Mouse (Mus musculus): ENCODE results near the gene Psme2.

Gene Psme2

GRCm38 (mm10) chr14:55567496-55567895, 23.4 kb downstream of the Psme2 start:
- no peak for DNase-seq (ENCODE audit: low read depth, low spot score)

- DNase-seq (ENCODE audit: low read depth, low spot score): no peak
These were observed 25.2 kb downstream of the Psme2 start for GRCm38 (mm10) chr14:55565748-55566147.

- no peak for DNase-seq (ENCODE audit: low read depth, low spot score)
These were observed 27.7 kb downstream of the Psme2 start for GRCm38 (mm10) chr14:55563249-55563648.

GRCm38 (mm10) chr14:55561860-55562259, 29.1 kb downstream of the Psme2 start:
- no peak for DNase-seq (ENCODE audit: low read depth, low spot score)

- DNase-seq (ENCODE audit: low read depth, low spot score): peak; percentile 100
These were observed 30.5 kb downstream of the Psme2 start, which contains the start of gene A730061H03Rik for GRCm38 (mm10) chr14:55560202-55561073. TSS of gene A730061H03Rik (minus strand) at chr14:55560406.

GRCm38 (mm10) chr14:55559799-55560201, 31.1 kb downstream of the Psme2 start, which contains the start of gene Dcaf11:
TSS of gene Dcaf11 (plus strand) at chr14:55560006.
- peak; percentile 89 for DNase-seq (ENCODE audit: low read depth, low spot score)

- DNase-seq (ENCODE audit: low read depth, low spot score): no peak
These were observed 32.0 kb downstream of the Psme2 start for GRCm38 (mm10) chr14:55558740-55559448.

- DNase-seq (ENCODE audit: low read depth, low spot score): no peak
These were observed 33.3 kb downstream of the Psme2 start for GRCm38 (mm10) chr14:55557587-55557986.

GRCm38 (mm10) chr14:55557003-55557402, 33.9 kb downstream of the Psme2 start:
- DNase-seq (ENCODE audit: low read depth, low spot score): no peak

- DNase-seq (ENCODE audit: low read depth, low spot score): no peak
These were observed 35.1 kb downstream of the Psme2 start for GRCm38 (mm10) chr14:55555788-55556187.

GRCm38 (mm10) chr14:55554635-55555034, 36.3 kb downstream of the Psme2 start:
- DNase-seq (ENCODE audit: low read depth, low spot score): no peak

- DNase-seq (ENCODE audit: low read depth, low spot score): no peak
These were observed 39.1 kb downstream of the Psme2 start for GRCm38 (mm10) chr14:55551794-55552193.

GRCm38 (mm10) chr14:55551347-55551746, 39.6 kb downstream of the Psme2 start:
- DNase-seq (ENCODE audit: low read depth, low spot score): no peak

GRCm38 (mm10) chr14:55550191-55550590, 40.7 kb downstream of the Psme2 start:
- DNase-seq (ENCODE audit: low read depth, low spot score): no peak

- no peak for DNase-seq (ENCODE audit: low read depth, low spot score)
These were observed 46.6 kb downstream of the Psme2 start for GRCm38 (mm10) chr14:55544334-55544733.

GRCm38 (mm10) chr14:55542268-55542667, 48.6 kb downstream of the Psme2 start:
- DNase-seq (ENCODE audit: low read depth, low spot score): no peak

- peak; percentile 78 for DNase-seq (ENCODE audit: low read depth, low spot score)
These were observed 50.1 kb downstream of the Psme2 start for GRCm38 (mm10) chr14:55540787-55541321.

- DNase-seq (ENCODE audit: low read depth, low spot score): peak; percentile 62
These were observed 50.7 kb downstream of the Psme2 start, which contains the start of gene Pck2 for GRCm38 (mm10) chr14:55540067-55540786. TSS of gene Pck2 (plus strand) at chr14:55540266.
